Mouse (Mus musculus) bone marrow, adult 2 months (tissue): ENCODE results near the gene Mast3.

ENCODE experiments used
- CTCF ChIP-seq: fragments of 200-500 bp; IDR thresholded peaks from 2 replicates; pipeline ENCODE4 v1.5.1; 2011; ENCODE audit warnings: low read length, control low read depth; ENCODE audit not compliant: control insufficient read depth, insufficient read depth
- POLR2A ChIP-seq: fragments of 200-500 bp; IDR thresholded peaks from 2 replicates; pipeline ENCODE4 v1.6.1; 2011; ENCODE audit warnings: low read depth, mild to moderate bottlenecking, control low read depth, low read length, borderline replicate concordance; ENCODE audit not compliant: control insufficient read depth

- TF ChIP-seq CTCF (no peak), POLR2A (no peak)
Measured at GRCm38 (mm10) chr8:70764026-70764425, 40.8 kb downstream of the Mast3 start.
